Mouse (Mus musculus): ENCODE data around the gene Gstp1.

Gene Gstp1

DNA sequence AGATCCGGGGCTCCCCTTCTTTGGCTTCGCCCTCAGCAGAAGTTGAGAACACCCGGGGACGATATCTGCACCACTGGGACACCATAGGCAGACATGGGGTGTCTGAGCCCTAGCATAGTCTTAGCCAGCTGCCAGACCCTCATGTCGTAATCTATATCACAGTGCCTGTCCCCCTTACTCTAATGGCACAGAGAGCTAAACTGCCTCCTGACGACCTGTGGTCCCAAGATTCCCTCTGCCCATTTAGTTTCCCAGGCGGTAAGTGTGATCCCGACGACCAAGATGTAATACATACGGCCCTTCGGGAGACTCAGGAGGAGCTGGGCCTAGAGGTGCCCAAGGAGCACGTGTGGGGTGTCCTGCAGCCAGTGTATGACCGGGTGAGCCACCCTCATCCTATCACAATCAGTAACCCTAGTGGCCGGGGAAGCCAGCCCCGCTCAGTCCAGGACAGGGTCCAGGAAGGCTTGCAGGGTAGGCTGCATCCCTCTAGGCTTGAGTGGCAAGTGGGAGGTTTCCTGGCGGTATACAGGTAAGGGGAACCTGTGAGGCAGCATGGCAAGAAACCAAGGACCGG is 36.7 kb downstream of the Gstp1 start:
- no peak for DNase-seq (ENCODE audit: extremely low spot score, low spot score)

GRCm38 (mm10) chr19:4000119-4000900 is 37.5 kb downstream of the Gstp1 start, which contains the start of the genes Nudt8 and Gm49405:
Gene Nudt8 (plus strand): TSS chr19:4000580.
Gene Gm49405 (plus strand): TSS chr19:4000626.
- peak; percentile 95 for DNase-seq (ENCODE audit: extremely low spot score, low spot score)

GRCm38 (mm10) chr19:3999121-3999730 is 38.6 kb downstream of the Gstp1 start:
- no peak for DNase-seq (ENCODE audit: extremely low spot score, low spot score)

DNA sequence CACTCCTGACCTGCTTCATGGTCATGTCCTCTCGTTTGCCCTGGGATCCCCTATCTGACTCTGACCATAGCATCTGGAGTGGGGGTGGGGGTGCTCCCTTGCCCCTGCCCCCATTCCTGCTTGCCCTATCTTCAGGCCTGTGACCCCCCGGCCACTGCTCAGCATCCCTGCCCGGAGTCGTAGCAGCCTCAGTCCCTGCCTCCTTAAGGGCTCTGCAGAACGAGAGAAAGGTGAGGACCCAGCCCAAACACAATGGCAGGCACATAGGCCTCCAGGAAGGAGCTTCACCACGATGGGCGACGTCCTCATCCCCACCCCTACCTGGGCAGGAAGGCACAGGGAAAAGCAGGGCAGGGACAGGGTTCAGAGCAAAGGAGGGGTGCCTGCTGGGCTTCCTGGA is 39.5 kb downstream of the Gstp1 start:
- no peak for DNase-seq (ENCODE audit: extremely low spot score, low spot score)

DNA sequence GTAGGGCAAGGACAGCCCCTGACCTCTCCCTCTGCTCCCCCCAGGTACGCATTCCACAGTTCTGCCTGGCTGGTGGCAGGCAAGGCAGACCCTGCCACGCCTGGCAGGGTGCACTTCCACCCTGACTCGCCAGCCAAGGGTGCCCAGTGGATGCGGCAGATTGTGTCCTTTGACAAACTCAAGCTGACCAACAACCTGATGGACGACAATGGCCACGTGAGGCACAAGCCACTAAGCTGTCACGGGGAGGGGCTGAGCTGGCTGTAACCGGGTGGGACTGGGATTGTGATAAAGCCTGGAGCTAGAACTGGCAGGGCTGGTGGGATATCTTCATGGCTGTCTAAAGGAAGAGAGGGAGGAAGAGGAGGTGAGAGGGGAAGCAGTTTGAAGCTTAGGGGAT is 40.6 kb downstream of the Gstp1 start:
- no peak for DNase-seq (ENCODE audit: extremely low spot score, low spot score)

DNA sequence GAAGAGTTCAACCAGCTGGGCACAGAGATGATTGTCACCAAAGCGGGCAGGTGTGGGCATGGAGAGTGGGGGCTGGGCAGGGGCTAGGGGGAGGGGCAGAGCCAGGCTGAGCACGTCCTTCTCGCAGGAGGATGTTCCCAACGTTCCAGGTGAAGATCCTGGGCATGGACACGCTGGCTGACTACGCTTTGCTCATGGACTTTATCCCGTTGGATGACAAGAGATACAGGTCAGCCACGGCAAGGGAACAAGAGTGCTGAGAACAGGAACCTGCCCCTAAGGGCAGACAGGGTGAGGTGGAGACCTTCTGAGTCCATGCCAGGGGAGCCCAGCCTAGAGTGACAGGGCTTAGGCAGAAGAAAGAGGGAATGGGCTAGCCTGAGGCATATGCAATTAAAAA is 41.0 kb downstream of the Gstp1 start:
- DNase-seq (ENCODE audit: extremely low spot score, low spot score), result no peak

- no peak for DNase-seq (ENCODE audit: extremely low spot score, low spot score)
Observed at GRCm38 (mm10) chr19:3996106-3996505, 41.7 kb downstream of the Gstp1 start.

- no peak for DNase-seq (ENCODE audit: extremely low spot score, low spot score)
Observed at GRCm38 (mm10) chr19:3995505-3995904, 42.3 kb downstream of the Gstp1 start.

DNA sequence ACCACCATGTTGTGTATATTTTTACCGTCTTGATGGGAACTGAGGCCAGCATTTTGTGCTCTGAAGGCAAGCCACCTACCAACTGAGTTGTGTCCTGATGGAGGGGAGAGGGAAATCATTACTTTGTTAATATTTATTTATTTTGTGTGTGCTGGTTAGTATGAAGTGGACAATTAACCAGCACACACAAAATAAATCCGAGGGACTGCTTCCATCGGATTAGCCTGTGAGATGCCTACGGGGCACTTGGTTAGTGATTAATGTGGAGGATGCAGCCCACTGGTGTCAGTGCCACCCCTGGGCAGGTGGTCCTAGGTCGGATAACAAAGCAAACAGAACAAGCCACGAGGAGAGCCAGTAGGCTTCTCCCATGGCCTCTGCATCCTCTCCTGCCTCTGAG is 42.9 kb downstream of the Gstp1 start:
- DNase-seq (ENCODE audit: extremely low spot score, low spot score), result no peak

GRCm38 (mm10) chr19:3992416-3992815 is 45.4 kb downstream of the Gstp1 start, which contains the start of gene Tbx10:
Gene Tbx10 (plus strand): TSS chr19:3992752.
- DNase-seq (ENCODE audit: extremely low spot score, low spot score), result no peak

DNA sequence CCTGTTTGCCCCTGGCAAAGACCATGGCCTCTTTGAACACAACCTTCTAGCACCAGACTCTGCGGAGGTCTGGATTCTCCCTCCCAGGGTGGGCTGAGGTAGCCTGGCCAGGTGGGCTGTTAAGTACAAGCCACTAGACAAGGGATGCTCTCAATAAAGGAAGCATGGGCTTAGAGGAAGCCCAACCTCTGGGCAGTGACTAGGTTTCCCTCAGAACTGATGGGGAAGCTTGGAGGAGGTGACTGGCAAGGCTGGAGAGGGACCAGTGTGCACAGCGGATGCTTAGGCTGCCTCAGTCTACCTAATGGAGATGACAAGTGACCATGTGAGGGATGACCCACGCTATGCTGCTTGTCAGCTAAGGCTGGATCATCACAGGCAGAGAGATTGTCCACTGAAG is 45.8 kb downstream of the Gstp1 start:
- DNase-seq (ENCODE audit: extremely low spot score, low spot score), result no peak

- DNase-seq (ENCODE audit: extremely low spot score, low spot score), result no peak
Observed at GRCm38 (mm10) chr19:3991562-3991961, 46.2 kb downstream of the Gstp1 start.

GRCm38 (mm10) chr19:3990804-3991203 is 47.0 kb downstream of the Gstp1 start:
- peak; percentile 26 for DNase-seq (ENCODE audit: extremely low spot score, low spot score)

GRCm38 (mm10) chr19:3988750-3989149 is 49.0 kb downstream of the Gstp1 start:
- no peak for DNase-seq (ENCODE audit: extremely low spot score, low spot score)

DNA sequence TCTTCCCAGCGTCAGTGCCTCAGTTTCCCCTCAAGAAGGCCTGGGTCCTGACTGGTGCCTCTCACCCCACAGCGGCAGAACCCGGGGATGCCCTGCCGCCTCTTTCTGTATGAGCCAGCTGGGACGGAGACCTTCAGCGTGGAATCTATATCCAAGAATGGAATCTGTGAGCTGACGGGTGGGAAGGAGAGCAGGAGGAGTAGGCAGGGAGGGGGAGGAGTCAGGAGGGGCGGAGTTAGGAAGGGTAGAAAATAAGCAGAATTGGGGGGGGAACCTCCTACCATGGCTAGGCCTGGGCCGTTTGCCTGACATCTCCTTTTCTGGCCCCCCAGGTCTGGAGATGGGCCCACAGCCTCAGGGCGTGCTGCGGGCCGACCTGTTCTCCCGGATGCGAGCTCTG is 49.7 kb downstream of the Gstp1 start:
- no peak for DNase-seq (ENCODE audit: extremely low spot score, low spot score)

DNA sequence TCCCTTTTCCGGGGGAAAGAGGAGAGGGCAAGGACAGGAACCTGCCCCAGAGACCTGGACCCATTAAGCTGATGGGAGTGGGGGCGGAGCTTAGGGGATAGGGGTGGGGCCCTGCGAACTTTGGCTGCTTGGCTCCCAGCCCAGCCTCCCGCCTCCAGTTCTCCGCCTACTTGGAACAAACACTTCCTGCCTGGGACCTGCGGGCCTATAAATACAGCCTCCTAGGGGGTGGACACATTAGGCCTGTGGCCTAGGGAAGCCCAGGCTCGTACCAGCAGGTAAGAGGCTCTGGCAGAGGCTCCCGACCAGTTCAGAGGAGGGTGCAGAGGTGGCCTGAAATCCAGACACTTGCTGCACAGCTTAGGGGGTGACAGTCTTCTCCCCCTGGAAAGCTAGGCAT is 51.5 kb downstream of the Gstp1 start, which contains the start of gene Acy3:
Acy3 (plus strand) TSS at position 237 of the 400 bp plus-strand sequence.
- peak; percentile 32 for DNase-seq (ENCODE audit: extremely low spot score, low spot score)

Measured in neural tube, embryonic 10.5 days (tissue).